Mouse (Mus musculus) frontal cortex, postnatal 14 days (tissue): ENCODE results near the gene Corin.

Experiments used
- DNase-seq, 2 experiments: peaks; one replicate each; pipeline ENCODE4 v3.0.0; 2022; ENCODE audit warnings: low spot score in 2 of 2

Corin gene

DNA sequence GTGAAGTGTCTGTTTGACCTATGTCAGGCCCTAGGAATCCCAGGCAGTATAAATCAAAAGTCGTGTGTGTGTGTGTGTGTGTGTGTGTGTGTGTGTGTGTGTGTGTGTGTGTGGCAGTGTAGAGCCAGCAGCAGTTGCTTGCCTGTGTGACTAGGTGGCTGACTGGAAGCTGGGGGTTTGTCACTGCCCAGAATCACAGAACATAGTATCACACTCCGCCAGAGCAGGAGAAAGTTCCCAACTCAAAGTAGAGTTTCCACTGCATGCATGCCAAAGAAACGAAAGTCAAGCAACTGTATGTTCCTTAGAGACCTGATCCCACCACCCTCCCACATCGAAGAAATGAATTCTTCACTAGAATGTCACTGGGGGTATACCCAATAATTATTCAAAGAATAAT, 61.3 kb downstream of the Corin start:
- DNase-seq: no peak

GRCm38 (mm10) chr5:72441181-72441580, 63.1 kb downstream of the Corin start:
- no peak for DNase-seq

DNA sequence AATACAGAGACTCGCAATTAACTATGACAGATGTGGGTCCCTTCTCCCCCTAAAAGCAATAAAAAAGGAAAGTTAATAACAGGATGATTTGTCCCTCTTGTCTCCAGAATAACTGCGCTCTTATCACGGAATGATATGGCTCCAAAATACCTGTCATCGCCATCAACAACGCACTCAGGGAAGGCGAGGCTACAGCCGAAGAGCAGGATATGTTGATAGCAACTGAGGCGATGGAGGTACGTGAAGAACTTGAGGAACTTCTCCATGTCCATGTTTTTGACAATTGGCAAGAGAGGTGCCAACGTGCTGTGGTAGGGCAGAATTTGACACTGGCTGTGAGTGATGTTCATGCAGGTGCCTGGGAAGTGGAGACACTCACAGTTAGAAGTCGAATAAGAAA, 69.2 kb downstream of the Corin start:
- DNase-seq: no peak

- DNase-seq: no peak
Measured at GRCm38 (mm10) chr5:72431856-72432255, 72.4 kb downstream of the Corin start.

DNA sequence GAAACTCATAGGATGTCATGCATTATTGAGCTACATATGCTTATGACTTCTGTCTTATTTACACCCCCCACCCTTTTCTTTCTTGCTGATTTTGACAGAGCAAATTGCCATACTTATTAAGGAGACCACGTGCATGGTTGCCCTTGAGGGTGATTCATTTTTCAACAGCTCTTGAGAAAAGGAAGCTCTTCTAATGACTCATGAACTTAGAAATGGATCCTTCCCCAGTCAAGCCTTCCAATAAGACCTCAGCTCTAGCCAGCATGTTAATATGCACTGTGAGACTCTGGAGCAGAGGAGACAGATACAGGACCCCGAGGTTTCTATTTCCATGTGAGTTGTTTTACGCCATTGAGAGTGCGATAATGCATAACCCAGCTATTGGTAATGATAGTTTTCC, 76.7 kb downstream of the Corin start:
- DNase-seq: no peak

DNA sequence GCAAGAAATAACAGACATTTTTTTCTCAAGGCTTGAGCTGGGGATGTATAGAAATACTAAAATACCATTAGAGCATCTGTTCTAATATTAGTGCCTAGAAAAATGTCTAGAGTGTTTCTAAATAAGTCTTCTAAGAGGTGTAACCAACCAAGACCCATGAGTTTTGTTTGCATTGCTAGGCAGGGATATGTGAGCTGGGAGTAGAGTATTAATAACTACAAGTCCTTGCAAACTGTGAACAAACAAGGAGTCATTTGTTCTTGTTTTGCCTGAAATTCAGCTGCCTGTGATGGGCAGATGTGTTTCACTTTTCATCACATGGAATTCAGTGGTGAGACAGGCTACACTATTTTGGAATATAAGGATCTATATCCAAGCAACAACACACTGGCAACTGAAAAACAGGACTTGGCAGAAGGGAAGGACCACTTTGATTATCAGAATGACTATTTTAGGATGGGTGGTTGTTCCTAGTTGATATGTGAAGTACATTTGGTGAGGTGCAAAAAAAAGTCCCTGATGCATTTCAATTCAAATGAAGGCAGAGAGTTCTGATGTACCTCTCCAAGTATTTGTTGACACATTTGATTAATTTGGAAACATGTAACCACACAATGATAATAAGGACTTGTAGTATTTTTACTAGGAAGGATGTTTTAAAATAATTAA, 78.8 kb downstream of the Corin start:
- DNase-seq: no peak

DNA sequence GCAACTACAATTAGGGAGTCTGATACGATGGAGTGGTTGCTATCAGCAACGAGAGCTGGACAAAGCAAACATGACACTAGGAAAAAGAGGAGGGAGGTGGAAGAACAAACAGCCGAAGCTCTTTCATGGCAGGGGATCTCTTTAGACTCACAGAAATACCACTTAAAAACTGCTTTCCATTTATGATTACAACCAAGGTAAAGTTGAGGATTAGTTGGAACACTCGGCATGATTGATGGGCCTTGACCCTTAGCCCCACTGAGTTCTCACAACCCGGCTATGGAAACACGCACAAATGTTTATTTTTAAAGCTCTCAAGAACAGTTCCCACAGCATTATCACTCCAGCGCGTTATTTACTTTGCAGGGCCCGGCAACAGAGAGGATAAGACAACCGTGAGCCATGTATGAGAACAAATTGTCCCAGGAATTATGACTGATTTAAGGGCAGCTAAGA, 92.4 kb downstream of the Corin start:
- DNase-seq: no peak

GRCm38 (mm10) chr5:72410841-72411240, 93.4 kb downstream of the Corin start:
- DNase-seq: no peak

- no peak for DNase-seq
Measured at GRCm38 (mm10) chr5:72403376-72403775, 100.9 kb downstream of the Corin start.

DNA sequence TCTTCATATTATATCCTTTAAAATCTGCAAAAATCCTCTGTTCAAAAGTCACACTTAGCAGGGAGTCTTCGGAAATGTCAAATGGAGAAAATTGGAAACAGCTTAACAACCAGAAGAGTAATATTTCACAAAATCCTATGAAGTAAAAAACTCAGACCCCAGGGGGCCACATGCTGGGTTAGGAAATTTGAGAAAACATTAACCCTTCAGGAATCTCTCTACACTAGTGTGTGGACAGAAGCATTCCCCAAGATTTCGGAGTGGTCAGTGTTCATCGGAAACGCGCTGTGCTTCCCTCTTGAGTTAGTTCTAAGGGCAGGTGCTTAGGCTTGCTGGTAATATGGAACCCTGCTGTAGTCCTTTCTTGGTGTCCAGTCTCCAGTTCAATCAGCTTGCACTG, 101.4 kb downstream of the Corin start:
- no peak for DNase-seq

- DNase-seq: no peak
Measured at GRCm38 (mm10) chr5:72401778-72402177, 102.5 kb downstream of the Corin start.

DNA sequence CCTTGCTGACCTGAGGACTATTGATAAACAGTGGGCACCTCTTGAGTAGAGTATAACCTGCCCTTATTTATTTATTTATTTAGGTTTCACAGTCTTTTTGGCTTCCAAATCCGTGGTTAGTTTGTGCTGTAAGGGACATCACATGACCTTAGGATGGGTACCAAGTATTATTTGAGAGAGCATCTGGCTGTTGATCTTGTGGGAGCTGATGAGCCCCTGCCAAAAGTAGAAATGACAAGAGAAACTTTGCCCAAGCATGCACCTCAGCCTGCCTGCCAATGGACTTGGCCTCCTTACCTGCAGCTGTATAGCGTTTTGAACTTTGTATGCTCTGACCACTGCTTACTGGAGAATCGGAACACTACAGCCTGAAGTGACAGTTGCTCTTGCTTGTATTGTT, 103.0 kb downstream of the Corin start:
- no peak for DNase-seq

- no peak for DNase-seq
Measured at GRCm38 (mm10) chr5:72382148-72382547, 122.1 kb downstream of the Corin start.

- DNase-seq: no peak
Measured at GRCm38 (mm10) chr5:72380616-72381015, 123.7 kb downstream of the Corin start.

DNA sequence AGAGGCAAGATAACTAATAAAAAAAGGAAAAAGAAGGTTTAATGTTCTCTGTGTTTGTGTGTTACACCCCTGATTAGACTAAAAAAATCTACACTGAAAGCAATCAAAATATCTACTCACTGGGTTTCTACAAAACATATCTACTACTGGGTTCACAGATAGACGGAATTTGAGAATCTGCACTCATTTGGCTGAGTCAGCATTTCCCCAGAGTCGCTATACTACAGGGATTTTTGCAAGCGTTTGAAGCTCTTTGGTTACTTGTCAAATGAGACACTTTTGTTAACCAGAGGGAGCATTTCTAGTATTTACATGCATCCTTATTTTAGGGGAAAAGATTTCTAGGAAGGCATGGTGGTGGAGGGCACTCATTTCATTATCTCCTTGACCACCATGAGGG, 136.3 kb downstream of the Corin start:
- DNase-seq: no peak

DNA sequence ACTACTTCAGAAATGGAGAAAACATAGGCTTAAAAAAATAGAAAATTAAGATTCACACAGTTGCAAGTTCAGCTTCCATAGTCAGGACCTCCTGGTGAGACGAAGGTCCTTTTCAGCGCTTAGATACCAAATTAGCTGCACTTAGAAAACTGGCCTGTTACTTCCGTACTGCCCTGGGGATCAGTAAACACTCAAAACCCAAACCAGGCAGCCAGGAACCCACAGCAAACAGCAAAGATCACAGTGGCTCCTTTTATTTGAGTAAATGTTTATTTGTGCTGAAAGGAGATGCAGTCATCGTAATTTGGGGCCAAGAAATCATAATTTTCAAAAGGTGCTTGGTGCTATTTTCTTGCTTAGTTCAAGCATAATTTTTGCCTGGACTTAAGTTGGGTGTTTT, 138.5 kb downstream of the Corin start:
- no peak for DNase-seq

- DNase-seq: no peak
Measured at GRCm38 (mm10) chr5:72363838-72364237, 140.4 kb downstream of the Corin start.

GRCm38 (mm10) chr5:72353746-72354145, 150.5 kb downstream of the Corin start:
- no peak for DNase-seq

DNA sequence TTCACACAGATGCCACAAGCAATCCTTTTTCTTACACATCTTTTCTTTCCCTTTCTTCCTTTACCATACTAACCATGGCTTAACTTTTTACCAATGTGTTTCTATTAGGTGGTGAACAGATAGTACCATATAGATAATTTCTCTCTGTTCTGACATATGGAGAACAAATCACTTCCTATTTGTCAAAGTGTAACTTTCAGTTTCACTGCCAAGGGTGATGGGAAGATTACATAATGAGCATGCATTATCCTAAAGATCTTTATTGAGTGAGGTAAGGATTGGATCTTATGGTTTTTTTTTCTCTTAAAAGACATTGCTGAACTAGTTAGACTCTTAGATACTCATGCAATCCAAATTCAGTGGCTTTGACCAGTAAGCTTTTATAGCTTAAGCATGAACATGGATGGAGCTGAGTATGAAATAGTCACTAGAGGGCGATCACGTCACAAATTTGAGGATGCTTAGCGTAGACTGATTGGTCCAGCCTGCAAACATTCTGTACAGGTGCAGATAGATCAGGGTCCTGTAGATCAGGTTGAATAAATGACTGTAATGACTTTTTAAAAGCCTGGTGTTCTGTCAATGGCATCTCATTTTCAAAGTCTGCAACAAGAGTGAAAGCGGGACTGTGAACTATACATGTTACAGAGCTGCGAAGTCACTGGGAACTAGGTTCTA, 154.1 kb downstream of the Corin start:
- peak in 1 of 2 experiments; percentile 15 for DNase-seq

DNA sequence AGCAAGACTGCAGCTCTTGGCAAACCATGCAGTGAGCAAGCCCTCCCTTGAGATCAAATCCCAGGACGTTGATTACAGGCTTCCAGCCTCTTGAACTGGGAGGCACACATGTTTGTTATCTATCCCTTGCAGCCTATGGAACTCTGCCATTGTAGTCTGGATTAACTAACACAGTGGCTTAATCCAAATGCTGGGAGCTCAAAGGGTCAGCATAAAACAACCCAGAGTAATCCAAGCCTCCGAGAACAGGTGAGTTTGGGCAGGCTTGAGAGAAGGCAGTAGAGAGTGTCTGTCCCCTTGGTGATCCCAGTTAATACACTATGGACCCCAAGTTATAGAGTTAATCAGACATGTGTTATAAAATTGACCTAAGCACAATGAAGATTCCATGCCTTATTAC, 155.7 kb downstream of the Corin start:
- no peak for DNase-seq

- no peak for DNase-seq
Measured at GRCm38 (mm10) chr5:72335873-72336272, 168.4 kb downstream of the Corin start.

GRCm38 (mm10) chr5:72332901-72333300, 171.4 kb downstream of the Corin start:
- no peak for DNase-seq

- no peak for DNase-seq
Measured at GRCm38 (mm10) chr5:72331217-72331616, 173.1 kb downstream of the Corin start.

DNA sequence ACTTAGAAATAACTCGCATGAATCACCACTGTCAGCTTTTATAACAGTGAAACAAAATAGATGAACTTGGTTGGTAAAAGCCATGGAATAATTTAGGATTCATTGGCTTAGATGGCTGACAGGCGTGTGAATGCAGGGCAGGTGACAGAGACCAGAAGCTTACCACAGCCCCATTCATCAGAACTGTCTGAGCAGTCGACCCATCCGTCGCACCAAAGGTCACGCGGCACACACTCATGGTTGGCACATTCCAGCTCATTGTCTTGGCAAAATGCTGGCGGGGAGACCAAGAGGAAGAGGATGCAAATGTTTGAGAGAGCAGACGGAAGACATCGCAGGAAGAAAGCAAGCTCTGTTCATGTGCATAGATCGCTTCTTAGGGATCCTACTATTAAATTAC, 173.6 kb downstream of the Corin start:
- no peak for DNase-seq
